ENCODE assay signal across 16 mouse cellular contexts in the genomic region with DNA sequence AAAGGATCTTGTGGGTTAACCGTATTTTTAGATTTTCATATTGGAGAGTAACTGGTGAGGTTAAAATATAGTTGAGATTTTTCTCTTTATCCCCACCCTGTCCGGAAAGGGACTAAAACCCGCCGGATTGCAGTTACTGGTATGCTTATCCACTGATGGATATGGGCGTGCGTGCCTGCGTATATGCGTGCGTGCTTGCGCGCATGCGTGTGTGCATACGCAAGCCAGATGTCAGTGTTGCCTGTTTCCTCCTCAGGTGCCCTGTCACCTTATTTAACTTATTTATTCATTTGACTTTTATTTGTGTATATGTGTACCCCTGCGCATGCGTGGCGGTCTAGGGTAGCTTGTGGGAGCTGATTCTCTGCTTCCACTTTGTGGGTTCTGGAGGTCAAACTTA.
"Had no signal": no experiment of that assay in that cellular context is flagged by ENCODE, and none has a peak within 500 bp of the region (broad histone marks: within the 10 kb centered on the region; RNA-seq: fewer than 3 reads in every experiment).

No protein-coding gene starts in this region.

- H3K36me3 ChIP-seq: liver, embryonic 13.5 days had no signal

- DNase-seq: kidney, adult 11 months; kidney, adult 9 months; kidney, postnatal 36 days; layer of hippocampus, adult 9-11 months; layer of hippocampus, postnatal 36 days; liver; liver, embryonic 13.5 days; liver, postnatal 0 days; retina, postnatal 1 day; right cerebral cortex, postnatal 4 days; spleen, adult 18-20 months; thymus, postnatal 36 days had no signal

- H3K9ac ChIP-seq: limb, embryonic 12.5 days; liver, embryonic 13.5 days; liver, postnatal 0 days; midbrain, embryonic 13.5 days; neural tube, embryonic 15.5 days had no signal

- H3K4me2 ChIP-seq: limb, embryonic 12.5 days; liver, embryonic 13.5 days had no signal

- H3K4me3 ChIP-seq: limb, embryonic 12.5 days; liver, embryonic 13.5 days; midbrain, embryonic 13.5 days; neural tube, embryonic 15.5 days had no signal

- H3K27ac ChIP-seq: kidney, postnatal 0 days; limb, embryonic 12.5 days; liver, embryonic 13.5 days; midbrain, embryonic 13.5 days had no signal

- H3K9me3 ChIP-seq: limb, embryonic 12.5 days; liver, embryonic 13.5 days; midbrain, embryonic 13.5 days; neural tube, embryonic 15.5 days had no signal

- H3K27me3 ChIP-seq: limb, embryonic 12.5 days; midbrain, embryonic 13.5 days; neural tube, embryonic 15.5 days had no signal

- ATAC-seq: liver, postnatal 0 days; midbrain, embryonic 13.5 days had no signal
